Mouse (Mus musculus): Measurements from ENCODE around the gene Gm867.

- TF ChIP-seq CTCF (IDR thresholded peaks at IDR 0.05; ENCODE audit: borderline replicate concordance, insufficient read depth, low read depth, low read length) (no peak), POLR2A (IDR thresholded peaks at IDR 0.05; ENCODE audit: borderline replicate concordance, insufficient read depth, low read length) (no peak)
Observed at GRCm38 (mm10) chr10:75954381-75954811, 13.9 kb upstream of the Gm867 start, which contains the start of gene Gm5134.
